Mouse (Mus musculus) heart, adult 2 months (tissue): ENCODE results near the gene Olfr70.

ENCODE experiments used
- CTCF ChIP-seq: fragments of 200-600 bp; IDR thresholded peaks from 2 replicates; pipeline ENCODE4 v1.8.1; 2022; ENCODE audit warnings: antibody characterized with exemption, mild to moderate bottlenecking, moderate library complexity
- EP300 ChIP-seq: fragments of 200-500 bp; IDR thresholded peaks from 2 replicates; pipeline ENCODE4 v1.6.1; 2011; ENCODE audit warnings: low read depth, low read length, control low read depth; ENCODE audit not compliant: insufficient read depth
- POLR2A ChIP-seq: fragments of 200-500 bp; IDR thresholded peaks from 2 replicates; pipeline ENCODE4 v1.6.1; 2011; ENCODE audit warnings: mild to moderate bottlenecking, low read depth, low read length, control low read depth; ENCODE audit not compliant: insufficient read depth

- TF ChIP-seq CTCF, result peak; percentile 33; the same call in 1 of the 2 replicates
- TF ChIP-seq POLR2A, result peak; percentile 91
- no peak for TF ChIP-seq EP300
These were observed 44.1 kb downstream of the Olfr70 start, which contains the start of gene Hint2 for GRCm38 (mm10) chr4:43656339-43657109.
